Mouse (Mus musculus): ENCODE results near the gene Unc13b.

DNA sequence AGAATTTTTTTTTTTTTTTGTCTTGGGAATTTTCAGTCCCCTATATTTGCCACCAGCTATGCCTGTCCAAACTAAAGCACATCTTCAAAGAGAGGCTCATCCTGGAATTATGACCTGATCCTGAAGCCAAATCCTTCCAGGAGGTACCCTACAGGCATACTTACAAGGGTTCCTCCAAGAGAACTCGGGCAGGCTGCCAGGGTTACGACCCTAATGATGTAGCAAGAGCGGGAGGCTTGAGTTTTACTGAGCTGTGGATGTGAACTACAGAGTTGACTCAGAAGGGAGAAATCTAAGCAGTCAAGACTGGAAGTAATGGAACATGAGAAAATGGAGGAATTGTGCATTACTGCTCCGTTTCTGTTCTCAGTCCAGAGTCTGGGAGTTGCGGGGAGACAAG, 201.3 kb downstream of the Unc13b start:
- TF ChIP-seq POLR2A (IDR thresholded peaks at IDR 0.05; ENCODE audit: borderline replicate concordance, low read depth, low read length) (no peak), CTCF (IDR thresholded peaks at IDR 0.05; ENCODE audit: low read depth, low read length) (no peak)
